Mouse (Mus musculus): Measurements from ENCODE around the gene Dock6. TPM values are rescaled to one million over a fixed set of nuclear protein-coding genes. Genes with fewer than 3 reads are reported as not detected.
"Not testable (repeated sequence)": the region's sequence is repeated elsewhere in the genome, so short reads cannot be mapped to it uniquely, and the experiment has no call there.

Gene Dock6
- polyA plus RNA-seq, 1 experiment from 2014 or later: 37.7 TPM

GRCm38 (mm10) chr9:21862181-21862580, 9.7 kb upstream of the Dock6 start:
- Histone ChIP-seq H3K36me3 (no peaks in the 10 kb centered on the region), H3K27me3 (no peaks in the 10 kb centered on the region), H3K27ac (replicated peaks) (no peak overlapping the region), H3K9me3 (replicated peaks) (no peaks in the 10 kb centered on the region), H3K4me2 (replicated peaks) (no peak overlapping the region), H3K9ac (no peak overlapping the region), H3K4me1 (no peaks in the 10 kb centered on the region), H3K4me3 (replicated peaks) (no peak overlapping the region)
- WGBS: 79% methylated on average over 1 of the region's 1 CpGs
- no peak for ATAC-seq (ENCODE audit: insufficient number of reproducible peaks, low FRiP score, low TSS enrichment, low read depth)

GRCm38 (mm10) chr9:21860349-21860748, 7.9 kb upstream of the Dock6 start:
- H3K4me1 ChIP-seq; ATAC-seq (ENCODE audit: insufficient number of reproducible peaks, low FRiP score, low TSS enrichment, low read depth); H3K4me3 ChIP-seq (replicated peaks); H3K4me2 ChIP-seq (replicated peaks); H3K9me3 ChIP-seq (replicated peaks); H3K27me3 ChIP-seq; H3K27ac ChIP-seq (replicated peaks); H3K36me3 ChIP-seq; H3K9ac ChIP-seq: not testable (repeated sequence)
- 65% methylated on average over 6 of the region's 6 CpGs for WGBS

DNA sequence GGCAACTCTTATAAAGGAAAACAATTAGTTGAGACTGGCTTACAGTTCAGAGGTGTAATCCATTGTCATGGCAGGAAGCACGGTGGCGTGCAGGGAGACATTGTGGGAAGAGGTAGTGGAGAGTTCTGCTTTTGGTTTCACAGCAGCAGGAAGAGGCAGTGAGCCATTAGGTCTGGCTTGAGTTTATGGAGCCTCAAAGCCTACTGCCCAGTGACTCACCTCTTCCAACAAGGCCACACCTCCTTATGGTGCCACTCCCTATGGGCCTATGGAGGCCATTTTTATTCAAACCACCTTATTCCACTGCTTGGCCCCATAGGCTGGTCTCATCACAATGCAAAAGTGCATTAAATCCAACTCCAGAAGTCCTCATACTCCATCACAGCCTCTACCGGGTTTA, 7.2 kb upstream of the Dock6 start:
- 74% methylated on average over 3 of the region's 3 CpGs for WGBS
- Histone ChIP-seq H3K4me2 (replicated peaks) (no peak overlapping the region), H3K9ac (no peak overlapping the region), H3K4me3 (replicated peaks) (no peak overlapping the region), H3K36me3 (no peaks in the 10 kb centered on the region), H3K9me3 (replicated peaks) (no peaks in the 10 kb centered on the region), H3K4me1 (no peaks in the 10 kb centered on the region), H3K27me3 (no peaks in the 10 kb centered on the region), H3K27ac (replicated peaks) (no peak overlapping the region)
- no peak for ATAC-seq (ENCODE audit: insufficient number of reproducible peaks, low FRiP score, low TSS enrichment, low read depth)

DNA sequence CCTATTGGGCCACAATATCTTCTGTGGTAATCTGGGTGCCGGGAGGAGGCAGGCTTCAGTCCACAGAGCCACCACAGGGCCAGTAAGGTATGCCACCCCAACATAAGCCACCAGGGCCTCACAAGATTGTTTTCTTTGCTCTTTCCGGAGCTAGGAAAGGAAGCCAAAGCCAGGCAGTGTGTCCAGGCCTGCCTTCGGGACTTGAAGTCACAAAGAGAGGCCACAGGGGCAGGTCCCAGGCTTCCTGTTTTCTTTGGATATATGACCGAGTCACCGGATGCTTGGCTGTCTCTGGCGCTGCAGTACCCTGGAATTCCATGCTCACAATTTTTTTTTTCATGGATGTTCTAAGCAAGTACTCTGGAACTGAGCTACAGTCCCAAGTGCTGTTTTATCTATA, 5.6 kb upstream of the Dock6 start:
- no peak overlapping the region for H3K4me2 ChIP-seq (replicated peaks)
- WGBS: 40% methylated on average over 6 of the region's 6 CpGs
- no peak overlapping the region for H3K9ac ChIP-seq
- H3K4me3 ChIP-seq (replicated peaks): no peak overlapping the region
- no peaks in the 10 kb centered on the region for H3K4me1 ChIP-seq
- no peaks in the 10 kb centered on the region for H3K27me3 ChIP-seq
- no peak for ATAC-seq (ENCODE audit: insufficient number of reproducible peaks, low FRiP score, low TSS enrichment, low read depth)
- H3K36me3 ChIP-seq: no peaks in the 10 kb centered on the region
- no peaks in the 10 kb centered on the region for H3K9me3 ChIP-seq (replicated peaks)
- no peak overlapping the region for H3K27ac ChIP-seq (replicated peaks)

- no peak overlapping the region for H3K9ac ChIP-seq
- 85% methylated on average over 2 of the region's 2 CpGs for WGBS
- no peaks in the 10 kb centered on the region for H3K4me1 ChIP-seq
- no peak for ATAC-seq (ENCODE audit: insufficient number of reproducible peaks, low FRiP score, low TSS enrichment, low read depth)
- H3K27me3 ChIP-seq: no peaks in the 10 kb centered on the region
- no peak overlapping the region for H3K4me3 ChIP-seq (replicated peaks)
- H3K36me3 ChIP-seq: no peaks in the 10 kb centered on the region
- no peak overlapping the region for H3K27ac ChIP-seq (replicated peaks)
- no peak overlapping the region for H3K4me2 ChIP-seq (replicated peaks)
- H3K9me3 ChIP-seq (replicated peaks): no peaks in the 10 kb centered on the region
These were observed 5.1 kb upstream of the Dock6 start for GRCm38 (mm10) chr9:21857501-21857900.

GRCm38 (mm10) chr9:21854894-21855293, 2.5 kb upstream of the Dock6 start:
- H3K9me3 ChIP-seq (replicated peaks): no peaks in the 10 kb centered on the region
- no peaks in the 10 kb centered on the region for H3K36me3 ChIP-seq
- no peak for ATAC-seq (ENCODE audit: insufficient number of reproducible peaks, low FRiP score, low TSS enrichment, low read depth)
- H3K4me2 ChIP-seq (replicated peaks): no peak overlapping the region
- no peaks in the 10 kb centered on the region for H3K27me3 ChIP-seq
- H3K27ac ChIP-seq (replicated peaks): no peak overlapping the region
- 84% methylated on average over 6 of the region's 6 CpGs for WGBS
- H3K9ac ChIP-seq: no peak overlapping the region
- peaks cover 15% of the 10 kb centered on the region for H3K4me1 ChIP-seq
- no peak overlapping the region for H3K4me3 ChIP-seq (replicated peaks)

DNA sequence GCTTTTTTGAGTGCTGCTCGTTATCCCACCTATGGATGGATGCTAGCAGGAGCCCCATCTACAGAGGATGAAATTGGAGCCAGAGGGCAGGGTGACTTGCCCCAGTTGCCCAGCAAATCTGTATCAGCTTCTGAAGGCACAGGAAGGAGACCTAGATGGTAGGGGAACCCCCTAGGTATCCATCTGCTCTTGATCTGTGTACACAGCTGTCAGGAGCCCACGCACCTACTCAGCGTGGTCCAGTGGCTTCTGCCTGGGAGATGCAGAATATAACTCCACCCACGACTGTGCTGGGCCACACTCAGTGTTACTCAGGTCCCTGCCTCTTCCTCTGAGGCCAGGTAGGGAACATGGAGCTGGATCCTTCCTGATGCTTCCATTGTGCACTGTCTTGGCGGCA, 1.5 kb upstream of the Dock6 start:
- H3K9ac ChIP-seq: no peak overlapping the region
- no peak overlapping the region for H3K4me3 ChIP-seq (replicated peaks)
- H3K9me3 ChIP-seq (replicated peaks): no peaks in the 10 kb centered on the region
- no peak overlapping the region for H3K4me2 ChIP-seq (replicated peaks)
- WGBS: 72% methylated on average over 5 of the region's 5 CpGs
- ATAC-seq (ENCODE audit: insufficient number of reproducible peaks, low FRiP score, low TSS enrichment, low read depth): no peak
- H3K27me3 ChIP-seq: no peaks in the 10 kb centered on the region
- H3K36me3 ChIP-seq: no peaks in the 10 kb centered on the region
- peaks cover 15% of the 10 kb centered on the region for H3K4me1 ChIP-seq
- no peak overlapping the region for H3K27ac ChIP-seq (replicated peaks)

- WGBS: 79% methylated on average over 3 of the region's 3 CpGs
- no peaks in the 10 kb centered on the region for H3K9me3 ChIP-seq (replicated peaks)
- no peak overlapping the region for H3K9ac ChIP-seq
- peak overlapping the region; percentile 85; the same call in 1 of the 2 replicates for H3K4me3 ChIP-seq (replicated peaks)
- 0 out of 2 replicates have a peak, but pooled peaks cover 1% of the 10 kb centered on the region for H3K36me3 ChIP-seq
- ATAC-seq (ENCODE audit: insufficient number of reproducible peaks, low FRiP score, low TSS enrichment, low read depth): no peak
- H3K4me2 ChIP-seq (replicated peaks): peak overlapping the region; percentile 56
- H3K27me3 ChIP-seq: no peaks in the 10 kb centered on the region
- peak overlapping the region; percentile 1; the same call in 1 of the 2 replicates for H3K27ac ChIP-seq (replicated peaks)
- H3K4me1 ChIP-seq: peaks cover 43% of the 10 kb centered on the region
These were observed 1.4 kb downstream of the Dock6 start for GRCm38 (mm10) chr9:21851084-21851483.

DNA sequence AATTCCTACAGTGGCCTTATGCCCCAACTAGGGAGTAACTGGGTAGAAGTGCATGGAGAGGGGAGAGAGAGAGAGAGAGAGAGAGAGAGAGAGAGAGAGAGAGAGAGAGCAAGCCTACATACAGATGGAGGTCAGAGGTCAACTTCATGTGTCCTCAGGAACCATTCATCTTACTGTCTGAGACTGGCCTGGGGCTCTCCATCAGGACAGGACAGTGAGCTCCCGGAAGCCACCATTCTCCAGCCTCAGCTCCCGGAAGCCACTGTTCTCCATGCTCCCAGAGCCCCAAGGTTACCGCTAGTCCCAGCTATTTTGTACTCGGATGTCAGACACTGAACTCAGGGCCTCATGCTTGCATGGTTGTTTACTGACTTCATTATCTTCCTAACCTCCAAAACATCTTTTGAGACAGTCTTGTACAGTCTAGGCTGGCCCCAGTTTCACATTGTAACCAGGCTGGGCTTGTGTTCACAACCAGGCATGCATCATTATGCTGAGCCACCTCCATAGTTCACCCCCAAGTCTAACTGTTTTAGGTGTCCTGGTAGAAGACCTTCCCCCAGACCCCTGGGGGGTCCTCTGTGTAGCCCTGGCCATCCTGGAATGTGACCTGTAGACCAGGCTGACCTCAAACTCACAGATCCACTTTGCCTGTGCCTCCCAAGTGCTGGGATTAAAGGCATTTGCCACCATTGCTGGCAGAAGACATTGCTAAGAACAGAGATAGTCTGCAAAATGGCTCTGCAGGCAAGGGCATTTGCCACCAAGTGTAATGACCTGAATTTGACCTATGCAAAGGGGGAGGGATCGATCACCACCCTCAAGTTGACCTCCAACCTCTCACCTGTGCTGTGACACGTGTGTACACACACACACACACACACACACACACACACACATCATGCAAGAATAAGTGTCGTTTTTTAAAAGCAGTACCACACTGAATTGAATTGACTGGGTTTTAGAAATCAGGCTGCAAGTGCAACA, 2.5 kb downstream of the Dock6 start:
- Histone ChIP-seq H3K27me3 (no peaks in the 10 kb centered on the region), H3K9me3 (replicated peaks) (no peaks in the 10 kb centered on the region), H3K9ac (no peak overlapping the region), H3K36me3 (peaks cover 11% of the 10 kb centered on the region; the same call in 1 of the 2 replicates), H3K4me2 (replicated peaks) (no peak overlapping the region), H3K27ac (replicated peaks) (no peak overlapping the region), H3K4me1 (peaks cover 53% of the 10 kb centered on the region), H3K4me3 (replicated peaks) (no peak overlapping the region)
- no peak for ATAC-seq (ENCODE audit: insufficient number of reproducible peaks, low FRiP score, low TSS enrichment, low read depth)
- 66% methylated on average over 7 of the region's 7 CpGs for WGBS

- no peak for ATAC-seq (ENCODE audit: insufficient number of reproducible peaks, low FRiP score, low TSS enrichment, low read depth)
- H3K4me3 ChIP-seq (replicated peaks): no peak overlapping the region
- 26% methylated on average over 10 of the region's 10 CpGs for WGBS
- no peaks in the 10 kb centered on the region for H3K9me3 ChIP-seq (replicated peaks)
- peaks cover 24% of the 10 kb centered on the region for H3K36me3 ChIP-seq
- 0 out of 2 replicates have a peak overlapping the region, but pooled peaks have one; percentile 4 for H3K9ac ChIP-seq
- H3K4me1 ChIP-seq: peaks cover 53% of the 10 kb centered on the region
- H3K27me3 ChIP-seq: no peaks in the 10 kb centered on the region
- H3K4me2 ChIP-seq (replicated peaks): peak overlapping the region; percentile 45
- peak overlapping the region; percentile 78 for H3K27ac ChIP-seq (replicated peaks)
These were observed 4.5 kb downstream of the Dock6 start for GRCm38 (mm10) chr9:21847926-21848325.

GRCm38 (mm10) chr9:21847425-21847824, 5.0 kb downstream of the Dock6 start:
- Histone ChIP-seq H3K4me3 (replicated peaks) (peak overlapping the region; percentile 20; the same call in 1 of the 2 replicates), H3K9ac (0 out of 2 replicates have a peak overlapping the region, but pooled peaks have one; percentile 4)

More at GRCm38 (mm10) chr9:21847425-21847824, 5.0 kb downstream of the Dock6 start:
- no peak for ATAC-seq (ENCODE audit: insufficient number of reproducible peaks, low FRiP score, low TSS enrichment, low read depth)
- peak overlapping the region; percentile 45 for H3K4me2 ChIP-seq (replicated peaks)
- H3K4me1 ChIP-seq: peaks cover 56% of the 10 kb centered on the region
- 11% methylated on average over 3 of the region's 3 CpGs for WGBS
- H3K27me3 ChIP-seq: no peaks in the 10 kb centered on the region
- H3K9me3 ChIP-seq (replicated peaks): no peaks in the 10 kb centered on the region
- peak overlapping the region; percentile 78 for H3K27ac ChIP-seq (replicated peaks)
- peaks cover 24% of the 10 kb centered on the region for H3K36me3 ChIP-seq

Data from embryonic facial prominence, embryonic 15.5 days (tissue).